Mouse (Mus musculus): ENCODE results near the gene Camsap2.

- TF ChIP-seq EP300 (optimal IDR thresholded peaks at IDR 0.05), result no peak
- TF ChIP-seq CTCF (IDR thresholded peaks at IDR 0.05; ENCODE audit: low read depth), result no peak
Measured at GRCm38 (mm10) chr1:136316317-136316716, 29.6 kb downstream of the Camsap2 start.
